Mouse (Mus musculus): ENCODE results near the gene Gm49396.

Gene Gm49396

GRCm38 (mm10) chr7:30563117-30563905 is at the start of gene Gm49396, which contains the start of the genes U2af1l4 and Psenen:
Gene Gm49396, plus strand, starts transcription at chr7:30563344.
Gene U2af1l4, plus strand, starts transcription at chr7:30563301.
Gene Psenen, minus strand, starts transcription at chr7:30563627.
- peak; percentile 97 for DNase-seq

GRCm38 (mm10) chr7:30515003-30515760 is 48.0 kb upstream of the Gm49396 start:
- DNase-seq = no peak

GRCm38 (mm10) chr7:30518325-30518724 is 44.8 kb upstream of the Gm49396 start:
- no peak for DNase-seq

GRCm38 (mm10) chr7:30520396-30520795 is 42.7 kb upstream of the Gm49396 start:
- no peak for DNase-seq

- no peak for DNase-seq
Observed at GRCm38 (mm10) chr7:30520856-30521255, 42.3 kb upstream of the Gm49396 start.

GRCm38 (mm10) chr7:30522871-30523270 is 40.3 kb upstream of the Gm49396 start:
- no peak for DNase-seq

GRCm38 (mm10) chr7:30524487-30524886 is 38.7 kb upstream of the Gm49396 start:
- DNase-seq = no peak

- DNase-seq = no peak
Observed at GRCm38 (mm10) chr7:30525954-30526353, 37.2 kb upstream of the Gm49396 start.

- no peak for DNase-seq
Observed at GRCm38 (mm10) chr7:30526399-30526798, 36.7 kb upstream of the Gm49396 start.

GRCm38 (mm10) chr7:30526981-30527380 is 36.2 kb upstream of the Gm49396 start:
- no peak for DNase-seq

GRCm38 (mm10) chr7:30531291-30531815 is 31.8 kb upstream of the Gm49396 start:
- peak; percentile 83 for DNase-seq

GRCm38 (mm10) chr7:30532931-30533330 is 30.2 kb upstream of the Gm49396 start:
- no peak for DNase-seq

GRCm38 (mm10) chr7:30533941-30534632 is 29.1 kb upstream of the Gm49396 start:
- DNase-seq = no peak

GRCm38 (mm10) chr7:30534633-30535577 is 28.2 kb upstream of the Gm49396 start, which contains the start of gene Arhgap33:
Gene Arhgap33, minus strand, starts transcription at chr7:30535060.
- DNase-seq = peak; percentile 98

GRCm38 (mm10) chr7:30540572-30540971 is 22.6 kb upstream of the Gm49396 start:
- DNase-seq = no peak

GRCm38 (mm10) chr7:30544327-30544726 is 18.8 kb upstream of the Gm49396 start:
- no peak for DNase-seq

GRCm38 (mm10) chr7:30549880-30550279 is 13.3 kb upstream of the Gm49396 start:
- no peak for DNase-seq

- no peak for DNase-seq
Observed at GRCm38 (mm10) chr7:30550603-30551002, 12.5 kb upstream of the Gm49396 start.

- no peak for DNase-seq
Observed at GRCm38 (mm10) chr7:30551445-30552101, 11.6 kb upstream of the Gm49396 start.

- DNase-seq = peak; percentile 98
Observed at GRCm38 (mm10) chr7:30552102-30553020, 10.8 kb upstream of the Gm49396 start, which contains the start of the genes Hspb6 and Proser3. Gene Hspb6, plus strand, starts transcription at chr7:30552178. Gene Proser3, minus strand, starts transcription at chr7:30552299.

Data from right cerebral cortex, adult 18-20 months (tissue).